8 mouse cellular contexts compared by ENCODE assay signal in the genomic region with DNA sequence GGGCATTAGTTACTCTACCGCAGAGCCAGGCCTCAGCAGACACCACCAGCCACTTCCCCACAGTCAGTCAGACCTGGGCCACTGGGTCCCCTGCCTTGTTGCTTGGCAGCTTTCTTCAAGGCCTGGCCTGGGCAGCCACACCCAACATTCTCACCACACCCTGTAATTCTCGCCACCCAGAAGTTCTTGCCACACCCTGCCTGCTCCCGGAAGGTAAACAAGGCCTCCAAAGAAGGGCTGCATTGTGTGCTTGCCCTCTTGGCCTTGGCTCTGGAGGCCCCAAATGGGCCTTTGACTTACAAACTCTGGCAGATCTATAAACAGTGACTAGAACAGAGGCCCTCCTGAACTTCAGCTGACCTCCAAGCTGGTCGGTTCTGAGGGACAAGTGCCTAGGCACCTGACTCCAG.
DNase-seq lines count a peak whose midpoint lies in the region; ATAC-seq and TF ChIP-seq lines count a peak whose summit lies in the region.

No protein-coding gene starts in this region.

- H3K4me3 ChIP-seq in bone marrow, adult 2 months (replicated peaks; ENCODE audit: control insufficient read depth, low read depth, low read length): no peak overlapping the region
- H3K4me3 ChIP-seq in liver, embryonic 16.5 days (ENCODE audit: low read depth, low read length): no peak overlapping the region
- H3K4me3 ChIP-seq in left cerebral cortex, adult 2 months: no peak overlapping the region

- 0 out of 2 replicates have a peak overlapping the region, but pooled peaks have one; percentile 22 for H3K4me2 ChIP-seq in liver, embryonic 16.5 days (ENCODE audit: low read depth, low read length)

- H3K4me1 ChIP-seq in bone marrow, adult 2 months (ENCODE audit: control insufficient read depth, insufficient read depth, low read length): peaks cover 6% of the 10 kb centered on the region; the same call in 1 of the 2 replicates
- peaks cover 35% of the 10 kb centered on the region for H3K4me1 ChIP-seq in liver, embryonic 16.5 days (ENCODE audit: control insufficient read depth, low read depth, low read length)

- ATAC-seq in inflammation-experienced regulatory T-cells, adult 6 months: peak; percentile 36
- ATAC-seq in liver, embryonic 16.5 days (ENCODE audit: low read depth): peak; percentile 88

- WGBS in bone marrow, adult 2 months: 5% methylated on average over 4 of the region's 4 CpGs
- WGBS in liver, embryonic 16.5 days (ENCODE audit: insufficient replicate concordance): 9% methylated on average over 4 of the region's 4 CpGs

- no peaks in the 10 kb centered on the region for H3K9me3 ChIP-seq in liver, embryonic 16.5 days (replicated peaks; ENCODE audit: control insufficient read depth, low read length)

- H3K36me3 ChIP-seq in liver, embryonic 16.5 days (ENCODE audit: control insufficient read depth, insufficient read depth): no peaks in the 10 kb centered on the region

- no peaks in the 10 kb centered on the region for H3K27me3 ChIP-seq in liver, embryonic 16.5 days (ENCODE audit: control insufficient read depth, insufficient read depth, low read depth, low read length)

- peak overlapping the region; percentile 82 for H3K27ac ChIP-seq in bone marrow, adult 2 months (ENCODE audit: control insufficient read depth, insufficient read depth, low read depth, low read length, poor library complexity)
- H3K27ac ChIP-seq in liver, embryonic 16.5 days (ENCODE audit: low read length): peak overlapping the region; percentile 77
- H3K27ac ChIP-seq in left cerebral cortex, adult 2 months: no peak overlapping the region

- peak; percentile 77 for TF ChIP-seq POLR2A in bone marrow, adult 2 months (IDR thresholded peaks at IDR 0.05; ENCODE audit: borderline replicate concordance, control insufficient read depth, low read depth, low read length)

- TF ChIP-seq CTCF in bone marrow, adult 2 months (IDR thresholded peaks at IDR 0.05; ENCODE audit: control insufficient read depth, insufficient read depth, low read length): no peak
- no peak for TF ChIP-seq CTCF in left cerebral cortex, adult 2 months (IDR thresholded peaks at IDR 0.05)

- intact Hi-C loops in heart, postnatal 36 days (cut with DNase I): loop anchor here (1.0 to 5.0 kb wide), 2 partner anchors 157 to 481 kb away; no protein-coding TSS in a partner anchor
- intact Hi-C loops in left cerebral cortex, adult 2 months (cut with DNase I): loop anchor here (2.0 to 5.0 kb wide), 2 partner anchors 37 to 52 kb away; no protein-coding TSS in a partner anchor

- peak overlapping the region; percentile 36; the same call in 1 of the 2 replicates for H3K9ac ChIP-seq in liver, embryonic 16.5 days (ENCODE audit: low read depth, low read length)

- peak; percentile 98 for DNase-seq in heart, adult 11 months
- no peak for DNase-seq in heart, postnatal 36 days
- DNase-seq in spleen, postnatal 14 days (ENCODE audit: low spot score in 2 of 2): peak; percentile 52 to 63
- DNase-seq in left cerebral cortex, adult 2 months (ENCODE audit: extremely low spot score in 1 of 2, low spot score in 2 of 2): no peak
- no peak for DNase-seq in cerebellum, adult 18-20 months

Comparison
In these comparisons a context has a peak if more than half of its experiments do, and no peak if none do; other contexts are left out.
1. DNase-seq: peak in heart, adult 11 months (single experiment) and spleen, postnatal 14 days (2 of 2); none in heart, postnatal 36 days (0 of 2), left cerebral cortex, adult 2 months (0 of 2) and cerebellum, adult 18-20 months (0 of 2).